Mouse (Mus musculus): ENCODE measurements around the gene 1500009C09Rik.

Gene 1500009C09Rik

GRCm38 (mm10) chr15:82213222-82213621 lies 39.0 kb upstream of the 1500009C09Rik start:
- no peak for DNase-seq (ENCODE audit: low read depth, low spot score)
- H3K36me3 ChIP-seq (ENCODE audit: control insufficient read depth, insufficient read depth, low read length, poor library complexity, severe bottlenecking), result no peaks in the 10 kb centered on the region
- no peaks in the 10 kb centered on the region for H3K27me3 ChIP-seq (ENCODE audit: control insufficient read depth, insufficient read depth, low read length, poor library complexity, severe bottlenecking)

GRCm38 (mm10) chr15:82215332-82216046 lies 36.7 kb upstream of the 1500009C09Rik start:
- no peaks in the 10 kb centered on the region for H3K27me3 ChIP-seq (ENCODE audit: control insufficient read depth, insufficient read depth, low read length, poor library complexity, severe bottlenecking)
- no peaks in the 10 kb centered on the region for H3K36me3 ChIP-seq (ENCODE audit: control insufficient read depth, insufficient read depth, low read length, poor library complexity, severe bottlenecking)
- no peak for DNase-seq (ENCODE audit: low read depth, low spot score)

GRCm38 (mm10) chr15:82216142-82216827 lies 35.9 kb upstream of the 1500009C09Rik start:
- no peak for DNase-seq (ENCODE audit: low read depth, low spot score)
- Histone ChIP-seq H3K27me3 (ENCODE audit: control insufficient read depth, insufficient read depth, low read length, poor library complexity, severe bottlenecking) (no peaks in the 10 kb centered on the region), H3K36me3 (ENCODE audit: control insufficient read depth, insufficient read depth, low read length, poor library complexity, severe bottlenecking) (no peaks in the 10 kb centered on the region)

GRCm38 (mm10) chr15:82217039-82217438 lies 35.2 kb upstream of the 1500009C09Rik start:
- no peak for DNase-seq (ENCODE audit: low read depth, low spot score)
- Histone ChIP-seq H3K36me3 (ENCODE audit: control insufficient read depth, insufficient read depth, low read length, poor library complexity, severe bottlenecking) (peaks cover 2% of the 10 kb centered on the region; the same call in 1 of the 2 replicates), H3K27me3 (ENCODE audit: control insufficient read depth, insufficient read depth, low read length, poor library complexity, severe bottlenecking) (no peaks in the 10 kb centered on the region)

- no peak for DNase-seq (ENCODE audit: low read depth, low spot score)
- no peaks in the 10 kb centered on the region for H3K27me3 ChIP-seq (ENCODE audit: control insufficient read depth, insufficient read depth, low read length, poor library complexity, severe bottlenecking)
- H3K36me3 ChIP-seq (ENCODE audit: control insufficient read depth, insufficient read depth, low read length, poor library complexity, severe bottlenecking), result peaks cover 7% of the 10 kb centered on the region; the same call in 1 of the 2 replicates
These were observed 34.2 kb upstream of the 1500009C09Rik start for GRCm38 (mm10) chr15:82217980-82218379.

GRCm38 (mm10) chr15:82218778-82219666 lies 33.2 kb upstream of the 1500009C09Rik start:
- Histone ChIP-seq H3K36me3 (ENCODE audit: control insufficient read depth, insufficient read depth, low read length, poor library complexity, severe bottlenecking) (peaks cover 7% of the 10 kb centered on the region; the same call in 1 of the 2 replicates), H3K27me3 (ENCODE audit: control insufficient read depth, insufficient read depth, low read length, poor library complexity, severe bottlenecking) (no peaks in the 10 kb centered on the region)
- peak; percentile 93 for DNase-seq (ENCODE audit: low read depth, low spot score)

- no peaks in the 10 kb centered on the region for H3K27me3 ChIP-seq (ENCODE audit: control insufficient read depth, insufficient read depth, low read length, poor library complexity, severe bottlenecking)
- DNase-seq (ENCODE audit: low read depth, low spot score), result no peak
- H3K36me3 ChIP-seq (ENCODE audit: control insufficient read depth, insufficient read depth, low read length, poor library complexity, severe bottlenecking), result peaks cover 7% of the 10 kb centered on the region; the same call in 1 of the 2 replicates
These were observed 32.1 kb upstream of the 1500009C09Rik start for GRCm38 (mm10) chr15:82220003-82220675.

GRCm38 (mm10) chr15:82221104-82221860 lies 30.9 kb upstream of the 1500009C09Rik start:
- DNase-seq (ENCODE audit: low read depth, low spot score), result peak; percentile 71
- Histone ChIP-seq H3K36me3 (ENCODE audit: control insufficient read depth, insufficient read depth, low read length, poor library complexity, severe bottlenecking) (peaks cover 7% of the 10 kb centered on the region; the same call in 1 of the 2 replicates), H3K27me3 (ENCODE audit: control insufficient read depth, insufficient read depth, low read length, poor library complexity, severe bottlenecking) (no peaks in the 10 kb centered on the region)

GRCm38 (mm10) chr15:82223251-82223650 lies 28.9 kb upstream of the 1500009C09Rik start:
- peak; percentile 53 for DNase-seq (ENCODE audit: low read depth, low spot score)
- peaks cover 7% of the 10 kb centered on the region; the same call in 1 of the 2 replicates for H3K36me3 ChIP-seq (ENCODE audit: control insufficient read depth, insufficient read depth, low read length, poor library complexity, severe bottlenecking)
- H3K27me3 ChIP-seq (ENCODE audit: control insufficient read depth, insufficient read depth, low read length, poor library complexity, severe bottlenecking), result no peaks in the 10 kb centered on the region

GRCm38 (mm10) chr15:82223657-82224601 lies 28.3 kb upstream of the 1500009C09Rik start, which contains the start of gene Tnfrsf13c:
Gene Tnfrsf13c (minus strand): TSS chr15:82224369.
- DNase-seq (ENCODE audit: low read depth, low spot score), result peak; percentile 88
- Histone ChIP-seq H3K27me3 (ENCODE audit: control insufficient read depth, insufficient read depth, low read length, poor library complexity, severe bottlenecking) (no peaks in the 10 kb centered on the region), H3K36me3 (ENCODE audit: control insufficient read depth, insufficient read depth, low read length, poor library complexity, severe bottlenecking) (peaks cover 7% of the 10 kb centered on the region; the same call in 1 of the 2 replicates)

GRCm38 (mm10) chr15:82224602-82225215 lies 27.5 kb upstream of the 1500009C09Rik start:
- peak; percentile 50 for DNase-seq (ENCODE audit: low read depth, low spot score)
- Histone ChIP-seq H3K27me3 (ENCODE audit: control insufficient read depth, insufficient read depth, low read length, poor library complexity, severe bottlenecking) (no peaks in the 10 kb centered on the region), H3K36me3 (ENCODE audit: control insufficient read depth, insufficient read depth, low read length, poor library complexity, severe bottlenecking) (peaks cover 7% of the 10 kb centered on the region; the same call in 1 of the 2 replicates)

GRCm38 (mm10) chr15:82225769-82226168 lies 26.4 kb upstream of the 1500009C09Rik start:
- peak; percentile 63 for DNase-seq (ENCODE audit: low read depth, low spot score)
- H3K27me3 ChIP-seq (ENCODE audit: control insufficient read depth, insufficient read depth, low read length, poor library complexity, severe bottlenecking), result no peaks in the 10 kb centered on the region

More at GRCm38 (mm10) chr15:82225769-82226168, 26.4 kb upstream of the 1500009C09Rik start:
- peaks cover 7% of the 10 kb centered on the region; the same call in 1 of the 2 replicates for H3K36me3 ChIP-seq (ENCODE audit: control insufficient read depth, insufficient read depth, low read length, poor library complexity, severe bottlenecking)

Data from splenic B cell, adult 2 months (primary cell).